Mouse (Mus musculus) liver, embryonic 13.5 days (tissue): ENCODE measurements at regions not wholly inside any gene's neighbourhood (a gene's known extent, or its start where the extent isn't known, plus 50 kb on each side); places are given as distances from the start of the nearest gene placed in this dataset.
A peak's percentile ranks its signal among the peaks of the same experiment; 100 is the strongest.

Experiments
- ATAC-seq: fragments of 200-750 bp; cut with Nextera tagmentation; 2 replicates; pipeline ENCODE4 v1.8.0; 2017; ENCODE audit warnings: low read depth, mild to moderate bottlenecking, moderate number of reproducible peaks, moderate library complexity
- DNase-seq: peaks from one replicate; pipeline ENCODE4 v3.0.0; 2022
- H3K27ac ChIP-seq: fragments of 300-500 bp; sonication (generic); 2 replicates; pipeline ENCODE4 v1.5.1; 2015; ENCODE audit warnings: moderate library complexity, mild to moderate bottlenecking, inconsistent platforms
- H3K27me3 ChIP-seq: fragments of 300-500 bp; sonication (generic); 2 replicates; pipeline ENCODE4 v1.6.1; 2015; ENCODE audit warnings: mild to moderate bottlenecking, inconsistent platforms
- H3K36me3 ChIP-seq: fragments of 300-500 bp; sonication (generic); 2 replicates; pipeline ENCODE4 v1.6.1; 2015; ENCODE audit warnings: mild to moderate bottlenecking, inconsistent platforms
- H3K4me1 ChIP-seq: fragments of 300-500 bp; sonication (generic); replicated peaks from 2 replicates; pipeline ENCODE4 v1.6.1; 2015; ENCODE audit warnings: inconsistent platforms
- H3K4me2 ChIP-seq: fragments of 300-500 bp; sonication (generic); 2 replicates; pipeline ENCODE4 v1.6.1; 2015; ENCODE audit warnings: inconsistent platforms, mild to moderate bottlenecking, moderate library complexity
- H3K4me3 ChIP-seq: fragments of 300-500 bp; sonication (generic); replicated peaks from 2 replicates; pipeline ENCODE4 v1.5.1; 2015; ENCODE audit warnings: mild to moderate bottlenecking, inconsistent platforms
- H3K9ac ChIP-seq: fragments of 300-500 bp; sonication (generic); 2 replicates; pipeline ENCODE4 v1.6.1; 2015; ENCODE audit warnings: mild to moderate bottlenecking, inconsistent platforms
- H3K9me3 ChIP-seq: fragments of 300-500 bp; sonication (generic); replicated peaks from 2 replicates; pipeline ENCODE4 v1.6.1; 2016; ENCODE audit warnings: inconsistent platforms
- WGBS: fragments of 180-500 bp; shearing (Covaris S2); methylation state at CpG from one replicate; pipeline ENCODE4 v1.1.7; 2015; ENCODE audit not compliant: insufficient replicate concordance; 5-methylcytosine and 5-hydroxymethylcytosine counted together

DNA sequence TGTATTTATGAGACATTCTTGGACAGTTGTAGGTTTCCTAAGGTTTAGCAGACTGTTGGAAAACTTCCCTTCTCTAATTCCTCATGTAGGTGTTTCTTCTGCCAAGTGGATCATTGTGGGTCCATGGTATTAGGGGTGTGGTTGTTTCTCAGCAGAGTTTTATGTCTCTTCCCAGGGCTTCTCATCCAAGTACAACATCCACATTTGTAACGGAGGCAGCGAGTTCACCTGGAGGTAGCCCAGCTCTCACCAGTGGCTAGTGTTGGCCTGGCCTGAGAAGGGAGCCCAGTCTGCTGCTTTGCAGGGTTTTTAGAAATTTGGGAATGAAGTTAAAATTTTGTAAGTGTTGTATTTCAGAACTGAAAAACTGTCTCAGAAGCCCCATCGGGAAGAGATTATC is 122.4 kb downstream of the Wnt5a start:
- H3K27me3 ChIP-seq = no peaks in the 10 kb centered on the region
- H3K4me2 ChIP-seq = no peak overlapping the region
- ATAC-seq (no peak), DNase-seq (no peak)
- no peaks in the 10 kb centered on the region for H3K4me1 ChIP-seq
- no peak overlapping the region for H3K9ac ChIP-seq
- WGBS = 82% methylated on average over 3 of the region's 3 CpGs
- H3K9me3 ChIP-seq = no peaks in the 10 kb centered on the region
- H3K36me3 ChIP-seq = no peaks in the 10 kb centered on the region
- no peak overlapping the region for H3K4me3 ChIP-seq
- no peak overlapping the region for H3K27ac ChIP-seq

DNA sequence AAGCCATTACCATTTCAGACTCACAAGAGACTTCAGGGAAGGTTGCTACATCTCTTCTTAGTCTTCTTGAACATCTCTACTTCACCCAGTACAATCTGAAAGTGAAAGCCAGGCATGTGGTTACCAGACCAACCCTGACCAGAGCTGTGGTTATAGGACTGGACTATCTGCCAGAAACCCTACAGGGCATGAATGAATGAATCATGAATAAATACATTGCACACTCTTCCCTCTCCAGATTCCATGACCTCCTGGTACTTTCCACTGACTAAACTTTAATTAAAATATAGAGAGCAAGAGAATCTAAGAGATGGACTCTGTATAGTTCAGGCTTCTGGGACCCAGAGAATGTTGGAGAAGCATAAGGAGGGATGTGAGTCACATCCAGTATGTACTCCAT is 130.6 kb downstream of the Wnt5a start:
- no peak overlapping the region for H3K27ac ChIP-seq
- H3K4me1 ChIP-seq = no peaks in the 10 kb centered on the region
- ATAC-seq (no peak), DNase-seq (no peak)
- H3K9ac ChIP-seq = no peak overlapping the region
- H3K27me3 ChIP-seq = no peaks in the 10 kb centered on the region
- no peaks in the 10 kb centered on the region for H3K9me3 ChIP-seq
- H3K4me2 ChIP-seq = no peak overlapping the region
- no peaks in the 10 kb centered on the region for H3K36me3 ChIP-seq
- H3K4me3 ChIP-seq = no peak overlapping the region

DNA sequence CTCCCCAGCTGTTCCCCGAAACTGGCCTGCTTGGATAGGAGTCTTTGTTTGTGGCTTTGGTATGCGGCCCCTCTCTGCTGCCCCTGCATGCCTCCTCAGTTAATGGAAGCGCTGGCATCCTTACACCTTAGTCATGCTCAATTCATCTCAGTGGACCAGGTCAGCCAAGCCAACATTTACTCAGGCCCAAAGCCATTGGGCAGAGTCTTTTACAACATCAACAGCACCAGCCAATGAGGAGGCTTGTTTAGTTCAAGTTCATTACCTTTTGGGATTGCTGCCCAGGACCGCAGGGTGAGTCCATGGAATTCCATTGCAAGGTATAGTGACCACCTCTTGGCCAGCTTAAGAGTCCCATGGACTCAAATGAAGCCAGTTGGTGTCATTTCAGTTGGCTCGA is 134.5 kb downstream of the Wnt5a start:
- Histone ChIP-seq H3K9ac (no peak overlapping the region), H3K4me3 (no peak overlapping the region), H3K27ac (no peak overlapping the region), H3K4me2 (no peak overlapping the region), H3K4me1 (no peaks in the 10 kb centered on the region), H3K27me3 (no peaks in the 10 kb centered on the region), H3K9me3 (no peaks in the 10 kb centered on the region), H3K36me3 (no peaks in the 10 kb centered on the region)
- WGBS = 59% methylated on average over 5 of the region's 5 CpGs
- DNase-seq (no peak), ATAC-seq (no peak)

DNA sequence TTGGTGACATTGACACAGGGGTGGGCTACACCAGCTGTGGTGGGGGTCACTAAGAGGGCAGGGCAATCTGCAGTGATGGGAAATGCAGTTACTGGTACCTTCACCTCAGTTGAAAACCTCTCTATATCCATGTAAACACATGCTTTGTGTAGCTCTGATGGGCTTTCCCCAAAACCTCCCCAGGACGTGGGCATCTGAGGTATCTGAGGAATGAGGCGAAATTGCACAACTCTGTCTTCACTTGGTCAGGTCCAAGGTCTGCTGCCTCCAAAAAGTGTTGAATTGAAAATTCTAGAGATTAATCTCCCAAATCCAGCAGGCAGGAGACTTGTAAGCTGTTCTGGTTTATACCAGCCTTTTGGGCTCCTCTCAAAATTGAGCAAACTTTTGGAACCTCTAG is 141.3 kb downstream of the Wnt5a start:
- DNase-seq = no peak

DNA sequence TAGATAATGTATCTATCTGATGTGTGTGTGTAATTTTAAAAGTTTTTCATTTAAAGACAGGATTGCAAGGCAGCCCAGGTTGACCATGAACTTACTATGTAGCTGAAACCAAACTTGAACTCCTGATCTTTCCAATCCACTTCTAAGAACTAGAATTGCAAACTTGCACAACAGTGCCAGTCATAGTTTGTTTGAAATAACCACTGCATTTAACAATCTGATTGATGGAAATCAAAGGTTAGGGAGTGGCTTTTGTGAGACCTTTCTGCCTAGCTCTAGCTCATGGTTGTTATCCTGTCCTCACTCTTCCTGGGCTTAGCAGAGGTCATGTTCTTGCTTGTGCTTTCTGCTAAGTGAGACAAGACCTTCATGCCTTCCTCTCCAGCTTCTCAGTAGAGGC is 144.9 kb downstream of the Wnt5a start:
- no peaks in the 10 kb centered on the region for H3K9me3 ChIP-seq
- no peaks in the 10 kb centered on the region for H3K36me3 ChIP-seq
- no peak overlapping the region for H3K27ac ChIP-seq
- no peak overlapping the region for H3K4me3 ChIP-seq
- no peaks in the 10 kb centered on the region for H3K27me3 ChIP-seq
- H3K4me1 ChIP-seq = no peaks in the 10 kb centered on the region
- ATAC-seq (no peak), DNase-seq (no peak)
- no peak overlapping the region for H3K9ac ChIP-seq
- H3K4me2 ChIP-seq = no peak overlapping the region

More for the DNA sequence above, 141.3 kb downstream of the Wnt5a start:
- WGBS = 38% methylated on average over 2 of the region's 2 CpGs
- Histone ChIP-seq H3K4me2 (no peak overlapping the region), H3K27me3 (no peaks in the 10 kb centered on the region), H3K9ac (no peak overlapping the region), H3K9me3 (no peaks in the 10 kb centered on the region), H3K27ac (no peak overlapping the region), H3K4me3 (no peak overlapping the region), H3K36me3 (no peaks in the 10 kb centered on the region), H3K4me1 (no peaks in the 10 kb centered on the region)
- ATAC-seq = no peak

DNA sequence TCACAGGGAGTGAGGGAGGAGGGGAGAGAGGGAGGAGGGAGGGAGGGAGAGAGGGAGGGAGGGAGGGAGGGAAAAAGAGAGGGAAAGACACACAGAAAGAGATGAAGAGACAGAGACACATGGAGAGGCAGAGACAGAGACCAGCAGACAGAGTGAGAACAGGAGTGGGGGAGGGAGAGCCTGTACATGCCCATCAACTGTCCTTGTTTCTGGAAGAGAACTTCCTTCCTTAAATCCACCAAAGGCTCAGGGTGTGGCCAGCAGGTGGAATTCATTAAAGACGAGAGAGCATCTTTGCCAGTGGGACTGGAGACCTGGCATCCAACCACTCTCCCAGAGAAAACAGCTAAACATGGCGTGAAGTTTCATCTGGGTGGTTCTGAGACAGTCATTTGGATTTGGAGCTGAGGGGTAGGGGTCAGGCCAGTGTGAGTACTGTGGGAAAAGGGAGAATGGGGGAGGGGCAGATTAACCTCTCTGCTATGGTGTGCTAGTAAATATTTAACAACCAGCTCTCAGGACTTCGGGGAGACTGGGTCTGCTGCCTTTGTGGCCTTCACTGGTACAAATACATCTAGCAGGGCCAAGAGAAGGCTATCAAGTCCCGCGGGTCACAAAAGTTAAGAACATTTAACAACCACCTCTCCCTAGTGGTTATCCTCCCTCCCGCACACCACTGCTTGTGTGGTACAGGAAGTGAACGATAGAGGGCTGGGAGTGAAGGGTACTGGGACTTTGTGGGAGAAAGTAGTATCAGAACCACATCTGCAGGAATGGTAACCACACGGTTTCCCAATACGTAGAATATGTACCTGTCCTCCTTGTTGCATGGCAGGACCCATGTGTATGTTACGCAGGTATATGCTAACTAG is 148.7 kb downstream of the Wnt5a start:
- Histone ChIP-seq H3K9ac (no peak overlapping the region), H3K27me3 (no peaks in the 10 kb centered on the region), H3K36me3 (no peaks in the 10 kb centered on the region), H3K9me3 (no peaks in the 10 kb centered on the region), H3K4me1 (no peaks in the 10 kb centered on the region), H3K4me2 (no peak overlapping the region), H3K4me3 (no peak overlapping the region), H3K27ac (no peak overlapping the region)
- peak; percentile 58 for ATAC-seq
- WGBS = 58% methylated on average over 10 of the region's 10 CpGs
- no peak for DNase-seq

DNA sequence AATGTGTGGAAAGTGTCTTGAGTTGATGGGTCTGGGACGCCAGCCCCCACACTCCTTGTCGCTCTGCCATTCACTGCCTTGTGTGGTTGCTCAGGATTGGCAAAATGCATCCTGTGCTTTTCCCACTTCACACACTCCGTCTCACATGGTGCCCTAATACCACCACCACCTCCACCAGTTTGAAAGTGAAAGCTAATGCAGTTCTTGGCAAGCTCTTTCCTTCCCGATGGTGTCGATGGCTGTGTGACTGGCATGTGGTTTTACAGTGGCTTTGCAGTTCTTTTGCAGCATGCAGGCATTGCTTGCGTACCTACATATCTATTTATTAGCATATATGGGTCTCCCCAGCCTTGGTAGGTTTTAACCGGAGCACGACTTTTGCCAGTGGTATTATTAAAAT is 152.7 kb downstream of the Wnt5a start:
- no peak for ATAC-seq
- Histone ChIP-seq H3K9ac (no peak overlapping the region), H3K9me3 (no peaks in the 10 kb centered on the region), H3K36me3 (no peaks in the 10 kb centered on the region), H3K4me2 (no peak overlapping the region), H3K27me3 (no peaks in the 10 kb centered on the region), H3K4me3 (no peak overlapping the region), H3K4me1 (no peaks in the 10 kb centered on the region), H3K27ac (no peak overlapping the region)
- WGBS = 65% methylated on average over 8 of the region's 8 CpGs
- DNase-seq = no peak

DNA sequence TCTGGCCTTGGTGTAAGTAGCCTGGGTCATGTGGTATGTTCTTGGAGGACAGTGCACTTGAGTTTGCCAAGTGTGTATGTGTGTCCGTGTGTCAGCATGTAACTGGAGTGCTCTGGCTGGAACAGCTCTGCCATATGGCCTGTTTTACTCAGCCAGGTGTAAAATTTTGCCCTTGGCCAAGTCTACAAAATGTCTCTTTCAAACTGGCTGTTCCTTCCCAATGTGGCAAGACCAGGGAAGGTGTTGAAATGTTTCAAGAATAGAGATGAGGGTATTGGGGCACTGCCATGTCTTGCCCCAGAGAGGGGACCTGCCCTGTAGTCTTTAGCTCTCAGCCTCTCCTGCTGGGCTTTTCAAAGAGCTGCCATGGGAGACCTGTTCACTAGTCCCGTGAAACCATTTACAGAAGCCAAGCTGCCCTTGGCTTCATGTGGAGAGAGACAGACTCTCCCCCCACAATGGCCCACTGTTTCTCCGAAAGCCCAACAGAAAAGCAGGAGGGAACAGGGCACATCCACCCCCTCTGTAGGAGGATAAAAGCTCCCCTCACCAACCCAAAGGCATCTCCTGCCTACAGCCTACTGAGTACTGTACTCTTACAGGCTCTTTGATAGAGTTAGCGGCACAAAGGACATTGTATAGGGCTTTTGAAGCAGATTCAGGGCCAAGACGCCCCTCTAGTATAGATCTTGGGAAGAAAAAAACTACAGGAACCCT is 156.5 kb downstream of the Wnt5a start:
- no peak overlapping the region for H3K27ac ChIP-seq
- no peak for ATAC-seq
- H3K27me3 ChIP-seq = no peaks in the 10 kb centered on the region
- WGBS = 54% methylated on average over 5 of the region's 5 CpGs
- DNase-seq = no peak
- H3K9me3 ChIP-seq = no peaks in the 10 kb centered on the region
- H3K4me3 ChIP-seq = no peak overlapping the region
- no peak overlapping the region for H3K9ac ChIP-seq
- no peak overlapping the region for H3K4me2 ChIP-seq
- no peaks in the 10 kb centered on the region for H3K36me3 ChIP-seq
- no peaks in the 10 kb centered on the region for H3K4me1 ChIP-seq

DNA sequence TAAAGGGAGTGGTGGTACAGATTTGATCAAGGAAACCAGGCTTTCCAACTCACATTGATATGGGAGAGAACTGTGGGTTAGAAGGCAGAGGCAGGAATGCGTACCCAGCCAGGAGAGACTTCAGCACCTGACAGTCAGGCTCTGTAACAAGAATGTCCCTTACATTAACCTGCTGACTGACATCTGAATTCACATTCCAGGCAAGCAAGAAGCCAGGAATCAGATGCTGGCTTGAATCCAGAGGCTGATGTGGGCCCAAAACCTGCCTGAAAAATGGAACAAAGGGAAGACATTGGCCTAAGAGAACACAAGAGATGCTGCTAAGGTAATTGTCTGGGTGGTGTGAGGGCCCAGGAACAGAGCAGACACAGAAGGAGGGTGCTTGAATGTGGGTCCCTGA is 158.8 kb downstream of the Wnt5a start:
- H3K4me2 ChIP-seq = no peak overlapping the region
- no peaks in the 10 kb centered on the region for H3K36me3 ChIP-seq
- 79% methylated on average over 1 of the region's 1 CpGs for WGBS
- H3K9me3 ChIP-seq = no peaks in the 10 kb centered on the region
- no peaks in the 10 kb centered on the region for H3K4me1 ChIP-seq
- H3K9ac ChIP-seq = no peak overlapping the region
- H3K27me3 ChIP-seq = no peaks in the 10 kb centered on the region
- DNase-seq = no peak
- H3K4me3 ChIP-seq = no peak overlapping the region
- H3K27ac ChIP-seq = no peak overlapping the region
- no peak for ATAC-seq

DNA sequence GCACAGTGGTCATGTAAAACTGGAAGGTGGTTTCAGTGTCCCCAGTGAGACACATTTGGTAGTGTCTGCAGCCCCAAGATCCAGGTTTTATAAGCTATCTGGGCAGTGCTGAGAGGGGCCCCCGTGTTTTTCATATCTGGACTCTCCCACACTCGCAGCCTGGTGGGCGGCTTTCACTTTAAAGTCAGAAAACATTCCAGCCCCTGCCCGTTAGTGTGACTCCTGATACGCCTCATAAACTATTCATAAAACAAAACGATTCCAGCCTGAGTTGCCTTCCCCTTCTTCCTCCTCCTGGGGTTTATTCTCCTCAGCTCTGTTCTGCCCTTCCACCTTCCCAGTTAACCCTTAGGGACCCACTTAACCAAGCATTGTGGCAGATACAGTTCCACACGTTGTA is 159.6 kb downstream of the Wnt5a start:
- Histone ChIP-seq H3K9ac (no peak overlapping the region), H3K27ac (no peak overlapping the region), H3K36me3 (no peaks in the 10 kb centered on the region), H3K27me3 (no peaks in the 10 kb centered on the region), H3K4me1 (no peaks in the 10 kb centered on the region), H3K4me2 (no peak overlapping the region), H3K9me3 (no peaks in the 10 kb centered on the region), H3K4me3 (no peak overlapping the region)
- DNase-seq = no peak
- 53% methylated on average over 7 of the region's 7 CpGs for WGBS
- ATAC-seq = no peak

DNA sequence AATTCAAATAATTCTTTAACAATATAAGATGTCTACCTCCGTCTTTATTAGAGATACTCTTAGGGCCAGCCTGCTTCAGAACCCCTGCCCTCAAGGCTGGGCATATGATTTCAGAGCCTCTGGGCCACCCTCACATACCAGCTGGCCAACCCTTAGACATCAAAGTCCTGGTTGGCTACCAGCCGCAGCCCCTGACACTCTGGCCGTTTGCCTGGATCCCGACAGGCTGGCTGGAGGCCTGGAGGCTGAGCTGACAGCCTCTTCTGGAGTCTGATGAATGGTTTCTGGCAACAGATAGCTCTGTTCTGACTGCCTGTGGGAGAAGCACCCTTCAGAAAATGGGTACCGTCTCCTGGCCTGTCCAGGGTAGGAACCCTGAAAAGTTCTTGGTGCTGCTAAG is 170.9 kb downstream of the Wnt5a start:
- no peak overlapping the region for H3K4me2 ChIP-seq
- ATAC-seq (no peak), DNase-seq (no peak)
- WGBS = 53% methylated on average over 5 of the region's 5 CpGs
- H3K27me3 ChIP-seq = no peaks in the 10 kb centered on the region
- no peak overlapping the region for H3K27ac ChIP-seq
- H3K4me3 ChIP-seq = no peak overlapping the region
- no peaks in the 10 kb centered on the region for H3K4me1 ChIP-seq
- H3K36me3 ChIP-seq = no peaks in the 10 kb centered on the region
- H3K9me3 ChIP-seq = 0 out of 2 replicates have a peak, but pooled peaks cover 3% of the 10 kb centered on the region
- no peak overlapping the region for H3K9ac ChIP-seq

DNA sequence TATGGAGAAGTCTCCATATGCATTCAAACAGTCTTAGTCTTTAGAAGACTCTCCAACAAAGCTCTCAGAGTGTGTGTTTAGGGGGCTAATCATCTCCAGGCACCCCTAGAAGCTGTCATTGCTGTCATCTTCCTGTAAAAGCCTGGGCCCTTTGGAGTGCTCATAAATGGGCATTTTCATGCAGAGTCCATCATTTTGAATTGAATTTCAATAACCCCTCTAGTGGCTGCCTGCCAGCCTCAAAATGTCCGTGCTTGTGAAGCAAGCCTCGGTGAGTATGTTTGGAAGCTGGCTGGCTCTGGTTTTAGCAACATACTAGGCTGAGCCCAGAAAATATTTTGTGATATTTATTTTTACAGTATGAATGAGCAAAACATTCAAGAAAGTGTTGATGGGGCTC is 195.2 kb downstream of the Wnt5a start:
- 68% methylated on average over 2 of the region's 2 CpGs for WGBS
- no peak overlapping the region for H3K4me2 ChIP-seq
- H3K27me3 ChIP-seq = no peaks in the 10 kb centered on the region
- no peak for ATAC-seq
- H3K4me1 ChIP-seq = no peaks in the 10 kb centered on the region
- H3K9me3 ChIP-seq = no peaks in the 10 kb centered on the region
- no peak overlapping the region for H3K4me3 ChIP-seq
- DNase-seq = no peak
- H3K36me3 ChIP-seq = no peaks in the 10 kb centered on the region
- H3K9ac ChIP-seq = no peak overlapping the region
- H3K27ac ChIP-seq = no peak overlapping the region
